Mouse (Mus musculus): ENCODE measurements around the gene Card10.

The Card10 gene

GRCm38 (mm10) chr15:78730315-78731049 lies 72.4 kb downstream of the Card10 start:
- no peak for DNase-seq

- DNase-seq: no peak
Observed at GRCm38 (mm10) chr15:78726697-78727096, 76.1 kb downstream of the Card10 start.

All from cerebellum, adult 8-10 months (tissue).